Mouse (Mus musculus): Measurements from ENCODE around the gene Il10. TPM values are rescaled to one million over a fixed set of nuclear protein-coding genes. Genes with fewer than 3 reads are reported as not detected.

Gene Il10
- polyA plus RNA-seq, 1 experiment from 2014 or later, result not detected

Other genes with a start within 250 kb of the Il10 start
- gene Fcamr, start 218.9 kb upstream of the Il10 start, polyA plus RNA-seq (2015; fragmentation: Nextera tagmentation; extraction: Ambion mirVana), result not detected in 2 replicates
- not detected in 2 replicates for gene Pigr, start 193.2 kb upstream of the Il10 start, polyA plus RNA-seq (2015; fragmentation: Nextera tagmentation; extraction: Ambion mirVana)
- 0.42 and 0.74 TPM in 2 replicates for gene Fcmr, start 154.2 kb upstream of the Il10 start, polyA plus RNA-seq (2015; fragmentation: Nextera tagmentation; extraction: Ambion mirVana)
- gene Il24, start 132.4 kb upstream of the Il10 start, polyA plus RNA-seq (2015; fragmentation: Nextera tagmentation; extraction: Ambion mirVana), result not detected in 2 replicates
- gene Il20, start 108.4 kb upstream of the Il10 start, polyA plus RNA-seq (2015; fragmentation: Nextera tagmentation; extraction: Ambion mirVana), result not detected in 2 replicates
- gene Il19, start 79.7 kb upstream of the Il10 start, polyA plus RNA-seq (2015; fragmentation: Nextera tagmentation; extraction: Ambion mirVana), result not detected in 2 replicates
- 12.6 and 14.9 TPM in 2 replicates for gene Mapkapk2, start 78.0 kb downstream of the Il10 start, polyA plus RNA-seq (2015; fragmentation: Nextera tagmentation; extraction: Ambion mirVana)
- 14.1 and 17.4 TPM in 2 replicates for gene Dyrk3, start 118.5 kb downstream of the Il10 start, polyA plus RNA-seq (2015; fragmentation: Nextera tagmentation; extraction: Ambion mirVana)
- gene Eif2d, start 133.3 kb downstream of the Il10 start, polyA plus RNA-seq (2015; fragmentation: Nextera tagmentation; extraction: Ambion mirVana), result 46.8 and 51.1 TPM in 2 replicates
- 3.4 and 4.0 TPM in 2 replicates for gene Rassf5, start 225.4 kb downstream of the Il10 start, polyA plus RNA-seq (2015; fragmentation: Nextera tagmentation; extraction: Ambion mirVana)

All from midbrain, embryonic 16.5 days (tissue).